Mouse (Mus musculus): ENCODE data around the gene Efna5. TPM values are rescaled to one million over a fixed set of nuclear protein-coding genes. Genes with fewer than 3 reads are reported as not detected.

Gene Efna5
- total and polyA plus RNA-seq, 3 experiments, result 0.04 to 0.23 TPM; not detected in 1

GRCm38 (mm10) chr17:62875727-62876126 is 5.4 kb downstream of the Efna5 start:
- Histone ChIP-seq H3K4me2 (ENCODE audit: insufficient read depth, low read depth, poor library complexity, severe bottlenecking) (no peak overlapping the region), H3K4me3 (replicated peaks in 1 of 3; ENCODE audit: low read depth in 2 of 3, low read length in 2 of 3, poor library complexity in 1 of 3) (no peak overlapping the region), H3K27me3 (replicated peaks) (no peaks in the 10 kb centered on the region), H3K36me3 (replicated peaks in 1 of 2; ENCODE audit: control insufficient read depth in 1 of 2, insufficient read depth in 1 of 2, low read length in 1 of 2) (no peaks in the 10 kb centered on the region), H3K27ac (ENCODE audit: insufficient read depth, low read depth) (no peak overlapping the region), H3K79me2 (replicated peaks; ENCODE audit: control insufficient read depth, extremely low read depth, insufficient read depth, poor library complexity, severe bottlenecking) (no peaks in the 10 kb centered on the region), H3K4me1 (ENCODE audit: control insufficient read depth in 1 of 2, insufficient read depth in 2 of 2) (no peaks in the 10 kb centered on the region), H3K9me3 (replicated peaks; ENCODE audit: low read length) (peaks cover 12% of the 10 kb centered on the region), H3K9ac (ENCODE audit: insufficient read depth, low read depth) (no peak overlapping the region)
- dilution Hi-C loops (cut with MboI; ENCODE audit: extremely low pct_ligation_motif_present, extremely low pct_unique_long_range_greater_than_20kb, low sequenced_read_pairs) (no loop called here), in situ Hi-C loops (cut with MboI; ENCODE audit: low pct_ligation_motif_present, low pct_unique_long_range_greater_than_20kb, low sequenced_read_pairs) (no loop called here)
- no peak for DNase-seq (ENCODE audit: extremely low read depth)
- no peak for TF ChIP-seq USF1 (IDR thresholded peaks at IDR 0.05; ENCODE audit: low read depth, low read length)

GRCm38 (mm10) chr17:62871928-62872327 is 9.2 kb downstream of the Efna5 start:
- Histone ChIP-seq H3K79me2 (replicated peaks; ENCODE audit: control insufficient read depth, extremely low read depth, insufficient read depth, poor library complexity, severe bottlenecking) (no peaks in the 10 kb centered on the region), H3K4me2 (ENCODE audit: insufficient read depth, low read depth, poor library complexity, severe bottlenecking) (no peak overlapping the region), H3K9me3 (replicated peaks; ENCODE audit: low read length) (no peaks in the 10 kb centered on the region), H3K27me3 (replicated peaks) (no peaks in the 10 kb centered on the region), H3K4me1 (ENCODE audit: control insufficient read depth in 1 of 2, insufficient read depth in 2 of 2) (peaks cover 0 to 7% of the 10 kb centered on the region in 2 experiments; a peak in 1 of 4 replicates), H3K36me3 (replicated peaks in 1 of 2; ENCODE audit: control insufficient read depth in 1 of 2, insufficient read depth in 1 of 2, low read length in 1 of 2) (no peaks in the 10 kb centered on the region), H3K9ac (ENCODE audit: insufficient read depth, low read depth) (no peak overlapping the region), H3K27ac (ENCODE audit: insufficient read depth, low read depth) (no peak overlapping the region), H3K4me3 (replicated peaks in 1 of 3; ENCODE audit: low read depth in 2 of 3, low read length in 2 of 3, poor library complexity in 1 of 3) (no peak overlapping the region)
- dilution Hi-C loops (cut with MboI; ENCODE audit: extremely low pct_ligation_motif_present, extremely low pct_unique_long_range_greater_than_20kb, low sequenced_read_pairs) (no loop called here), in situ Hi-C loops (cut with MboI; ENCODE audit: low pct_ligation_motif_present, low pct_unique_long_range_greater_than_20kb, low sequenced_read_pairs) (no loop called here)
- DNase-seq (ENCODE audit: extremely low read depth), result no peak
- no peak for TF ChIP-seq MEF2A (IDR thresholded peaks at IDR 0.05; ENCODE audit: borderline replicate concordance, low read depth, low read length)
- no peak for TF ChIP-seq ETS1 (conservative IDR thresholded peaks at IDR 0.05; ENCODE audit: low read depth, low read length)
- TF ChIP-seq E2F4 (IDR thresholded peaks at IDR 0.05; ENCODE audit: insufficient replicate concordance, low read depth, low read length), result no peak
- no peak for TF ChIP-seq TBP (conservative IDR thresholded peaks at IDR 0.05; ENCODE audit: low read depth, low read length)
- TF ChIP-seq ZMIZ1 (IDR thresholded peaks at IDR 0.05; ENCODE audit: low read depth, low read length), result no peak
- TF ChIP-seq USF1 (IDR thresholded peaks at IDR 0.05; ENCODE audit: low read depth, low read length), result no peak
- no peak for TF ChIP-seq POLR2AphosphoS2 (IDR thresholded peaks at IDR 0.05; ENCODE audit: low read depth, low read length)
- no peak for TF ChIP-seq MAFK (IDR thresholded peaks at IDR 0.05; ENCODE audit: insufficient replicate concordance, low read length)
- TF ChIP-seq IRF4 (IDR thresholded peaks at IDR 0.05; ENCODE audit: low read depth, low read length), result no peak
- TF ChIP-seq MAX (IDR thresholded peaks at IDR 0.05; ENCODE audit: low read length), result no peak
- TF ChIP-seq KAT2A (IDR thresholded peaks at IDR 0.05; ENCODE audit: insufficient replicate concordance, low read length), result no peak
- TF ChIP-seq NRF1 (IDR thresholded peaks at IDR 0.05; ENCODE audit: low read depth, low read length), result no peak
- TF ChIP-seq EP300 (IDR thresholded peaks at IDR 0.05; ENCODE audit: low read length), result no peak
- no peak for TF ChIP-seq CHD2 (IDR thresholded peaks at IDR 0.05; ENCODE audit: low read length)
- no peak for TF ChIP-seq CHD1 (IDR thresholded peaks at IDR 0.05; ENCODE audit: low read depth, low read length)
- no peak for TF ChIP-seq POLR2A (IDR thresholded peaks at IDR 0.05; ENCODE audit: low read depth, low read length)
- no peak for TF ChIP-seq ZNF384 (IDR thresholded peaks at IDR 0.05; ENCODE audit: low read depth, low read length)

Measured in CH12.LX (cell line).